Mouse (Mus musculus) midbrain, embryonic 10.5 days (tissue): Measurements from ENCODE around the gene Wdpcp. TPM values are rescaled to one million over a fixed set of nuclear protein-coding genes. Genes with fewer than 3 reads are reported as not detected.

Experiments
- DNase-seq: peaks from one replicate; pipeline ENCODE4 v3.0.0-alpha.2; 2017; ENCODE audit warnings: low spot score
- H3K27ac ChIP-seq: fragments of 300-500 bp; sonication (generic); replicated peaks from 2 replicates; pipeline ENCODE4 v1.5.1; 2016; ENCODE audit warnings: mild to moderate bottlenecking
- H3K27me3 ChIP-seq: fragments of 300-500 bp; sonication (generic); 2 replicates; pipeline ENCODE4 v1.6.1; 2016; ENCODE audit warnings: low read depth, mild to moderate bottlenecking; ENCODE audit not compliant: poor library complexity, severe bottlenecking
- H3K36me3 ChIP-seq: fragments of 300-500 bp; sonication (generic); 2 replicates; pipeline ENCODE4 v1.6.1; 2016; ENCODE audit warnings: mild to moderate bottlenecking, moderate library complexity
- H3K4me1 ChIP-seq: fragments of 300-500 bp; sonication (generic); 2 replicates; pipeline ENCODE4 v1.6.1; 2016
- H3K4me3 ChIP-seq: fragments of 300-500 bp; sonication (generic); 2 replicates; pipeline ENCODE4 v1.5.1; 2016; ENCODE audit warnings: mild to moderate bottlenecking, moderate library complexity
- H3K9me3 ChIP-seq: fragments of 300-500 bp; sonication (generic); replicated peaks from 2 replicates; pipeline ENCODE4 v1.6.1; 2016; ENCODE audit warnings: mild to moderate bottlenecking
- WGBS: fragments of 180-500 bp; shearing (Covaris S2); methylation state at CpG from one replicate; pipeline ENCODE4 v1.1.7; 2016; 5-methylcytosine and 5-hydroxymethylcytosine counted together
- polyA plus RNA-seq: library from polyadenylated mRNA; unstranded; fragments of >200 nt; fragmentation: Nextera tagmentation; extraction: Ambion mirVana; gene quantifications from 2 replicates; pipeline ENCODE4 v1.2.1, GENCODE M21; 2016

The Wdpcp gene
- polyA plus RNA-seq, 1 experiment from 2014 or later: 11.9 TPM

DNA sequence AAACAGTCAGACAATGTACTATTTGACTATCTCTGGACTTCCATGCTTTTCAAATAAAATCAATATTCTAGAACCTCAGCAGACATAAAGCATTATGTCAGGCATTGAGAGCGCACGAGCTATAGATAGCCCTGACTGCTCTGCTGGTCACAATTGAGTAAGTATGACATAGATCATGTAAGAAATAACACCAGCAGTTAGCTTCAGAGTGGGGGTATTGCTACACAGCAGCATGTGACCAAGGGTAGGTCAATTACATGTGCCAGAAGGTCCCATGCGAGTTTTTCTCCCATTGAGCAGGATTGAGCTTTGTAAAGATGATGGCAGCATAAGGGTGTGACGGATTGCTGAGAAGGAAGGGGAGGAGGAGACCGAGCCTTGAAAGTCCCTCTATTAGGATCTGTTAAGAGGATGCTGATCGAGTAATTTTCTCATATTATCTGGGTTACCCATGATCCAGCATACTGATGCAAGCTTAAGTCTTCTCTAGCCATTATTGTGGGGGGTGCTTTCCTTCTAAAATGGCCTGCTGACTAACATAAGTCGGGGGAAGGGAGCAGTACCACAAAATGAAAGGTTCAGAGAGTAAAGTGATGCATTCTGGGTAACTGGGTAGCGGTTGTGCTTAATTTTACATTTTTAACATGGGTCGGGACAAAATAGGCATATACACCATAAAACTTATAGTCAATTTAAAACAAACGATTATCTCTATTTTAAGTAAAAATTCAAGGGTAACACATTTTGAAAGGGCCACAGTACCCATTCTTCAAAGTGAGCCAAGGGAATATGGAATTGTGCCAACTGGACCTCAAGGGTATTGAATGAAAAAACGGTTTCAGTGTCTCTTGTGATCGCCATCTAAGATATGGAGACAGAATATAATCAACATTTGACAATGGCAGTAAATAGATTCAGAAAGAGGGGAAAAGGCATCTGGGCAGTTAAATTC is 21.5 kb upstream of the Wdpcp start:
- H3K4me1 ChIP-seq: no peaks in the 10 kb centered on the region
- H3K36me3 ChIP-seq: no peaks in the 10 kb centered on the region
- no peak for DNase-seq
- no peaks in the 10 kb centered on the region for H3K27me3 ChIP-seq
- WGBS: 93% methylated on average over 12 of the region's 12 CpGs
- no peak overlapping the region for H3K4me3 ChIP-seq
- no peak overlapping the region for H3K27ac ChIP-seq
- H3K9me3 ChIP-seq: no peaks in the 10 kb centered on the region

DNA sequence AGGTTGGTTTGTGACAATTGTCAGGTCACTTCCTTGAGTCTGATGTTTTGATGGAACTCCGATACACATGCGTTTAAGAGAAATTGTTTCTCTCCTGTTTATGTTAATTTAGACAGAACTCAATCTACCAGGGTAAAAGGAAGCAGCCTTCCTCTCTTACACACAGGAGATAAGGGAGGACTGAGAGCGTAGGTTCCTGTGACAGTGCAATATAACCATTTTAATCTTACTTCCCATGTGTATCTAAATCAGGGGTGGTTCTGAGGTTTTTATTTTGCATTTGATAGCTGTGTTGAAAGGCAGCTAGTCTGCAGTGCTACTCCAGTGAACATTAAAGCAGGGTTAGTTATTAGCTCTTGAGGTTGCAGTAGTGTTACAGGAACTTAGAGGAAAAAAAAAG is 20.0 kb upstream of the Wdpcp start:
- 92% methylated on average over 3 of the region's 3 CpGs for WGBS
- Histone ChIP-seq H3K4me3 (no peak overlapping the region), H3K36me3 (peaks cover 5% of the 10 kb centered on the region), H3K27ac (no peak overlapping the region), H3K9me3 (no peaks in the 10 kb centered on the region), H3K4me1 (no peaks in the 10 kb centered on the region), H3K27me3 (no peaks in the 10 kb centered on the region)
- DNase-seq: no peak

DNA sequence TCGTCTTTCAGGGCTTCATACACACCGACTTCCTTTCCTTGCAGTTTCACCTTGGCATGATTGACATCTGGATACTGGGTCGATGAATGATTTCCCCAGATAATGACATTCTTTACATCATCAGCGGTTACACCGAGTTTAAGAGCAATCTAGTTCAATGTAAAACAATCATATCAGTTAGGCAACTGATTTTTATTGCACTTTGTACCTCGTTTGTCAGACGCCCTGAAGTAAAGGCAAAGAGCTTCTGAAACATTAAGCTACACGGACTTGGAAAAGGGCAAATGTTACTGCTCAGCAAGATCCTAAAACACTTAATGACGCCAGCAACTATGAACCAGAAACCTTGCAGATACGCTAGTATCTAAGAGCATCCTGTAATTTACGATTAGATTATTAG is 12.3 kb upstream of the Wdpcp start:
- 94% methylated on average over 11 of the region's 11 CpGs for WGBS
- no peak overlapping the region for H3K4me3 ChIP-seq
- H3K4me1 ChIP-seq: no peaks in the 10 kb centered on the region
- H3K27me3 ChIP-seq: no peaks in the 10 kb centered on the region
- peaks cover 74% of the 10 kb centered on the region for H3K36me3 ChIP-seq
- DNase-seq: no peak
- no peaks in the 10 kb centered on the region for H3K9me3 ChIP-seq
- H3K27ac ChIP-seq: no peak overlapping the region

DNA sequence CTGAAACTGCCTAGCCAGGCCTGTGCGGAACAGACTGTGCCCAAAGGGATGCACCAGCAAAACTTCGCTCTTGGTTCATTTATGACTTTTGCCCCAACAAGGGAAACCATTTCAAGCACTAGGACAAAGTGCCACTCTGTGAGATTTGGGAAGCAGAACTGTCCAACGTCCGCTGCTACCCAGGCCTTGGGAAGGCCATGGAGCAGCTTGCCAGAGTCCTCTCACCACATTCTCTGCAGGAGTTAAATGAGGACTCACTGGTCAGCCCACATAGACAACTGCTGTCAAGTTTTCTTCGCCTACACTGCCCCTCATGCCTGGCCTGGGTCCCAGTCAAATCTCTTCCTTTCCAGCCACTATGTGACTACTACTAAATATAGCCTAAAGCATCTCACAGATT is 10.7 kb upstream of the Wdpcp start:
- Histone ChIP-seq H3K27ac (no peak overlapping the region), H3K9me3 (no peaks in the 10 kb centered on the region), H3K36me3 (peaks cover 90% of the 10 kb centered on the region), H3K4me1 (no peaks in the 10 kb centered on the region), H3K27me3 (no peaks in the 10 kb centered on the region), H3K4me3 (no peak overlapping the region)
- no peak for DNase-seq
- WGBS: 90% methylated on average over 5 of the region's 5 CpGs

DNA sequence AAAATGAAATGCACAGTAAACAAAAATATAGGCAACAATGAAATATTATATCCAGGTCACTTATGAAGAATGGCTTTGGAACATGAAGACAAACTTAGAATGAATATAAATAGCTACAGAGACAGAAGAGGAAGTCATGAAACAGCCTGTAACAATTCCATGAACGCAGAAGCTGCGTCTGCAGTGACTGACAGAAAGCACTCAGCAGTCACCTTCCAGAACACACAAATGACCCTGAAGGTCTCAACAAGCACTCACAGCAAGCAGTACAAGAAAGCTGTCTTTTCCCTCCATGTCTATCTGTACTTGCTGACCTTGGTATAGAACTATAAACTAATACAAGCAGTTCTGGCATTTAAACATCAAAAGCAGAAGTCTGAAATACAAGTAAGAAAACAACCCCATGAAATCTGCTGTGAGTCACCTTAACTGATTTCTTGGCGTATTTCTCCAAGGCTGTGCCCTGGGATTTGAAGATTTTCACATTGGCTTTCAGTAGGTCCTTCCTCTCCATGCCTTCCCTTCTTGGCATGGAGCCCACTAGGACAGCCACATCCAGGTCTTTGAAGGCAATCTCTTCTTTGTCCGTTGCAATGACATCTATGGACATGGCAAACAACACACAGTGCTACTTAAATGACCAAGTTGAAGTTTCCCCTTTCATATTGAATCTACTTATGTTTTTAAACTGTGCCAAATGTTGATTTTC is 8.3 kb upstream of the Wdpcp start:
- Histone ChIP-seq H3K4me1 (no peaks in the 10 kb centered on the region), H3K4me3 (no peak overlapping the region), H3K27me3 (no peaks in the 10 kb centered on the region), H3K27ac (no peak overlapping the region), H3K36me3 (peaks cover 80% of the 10 kb centered on the region), H3K9me3 (no peaks in the 10 kb centered on the region)
- WGBS: 91% methylated on average over 4 of the region's 4 CpGs
- DNase-seq: no peak

DNA sequence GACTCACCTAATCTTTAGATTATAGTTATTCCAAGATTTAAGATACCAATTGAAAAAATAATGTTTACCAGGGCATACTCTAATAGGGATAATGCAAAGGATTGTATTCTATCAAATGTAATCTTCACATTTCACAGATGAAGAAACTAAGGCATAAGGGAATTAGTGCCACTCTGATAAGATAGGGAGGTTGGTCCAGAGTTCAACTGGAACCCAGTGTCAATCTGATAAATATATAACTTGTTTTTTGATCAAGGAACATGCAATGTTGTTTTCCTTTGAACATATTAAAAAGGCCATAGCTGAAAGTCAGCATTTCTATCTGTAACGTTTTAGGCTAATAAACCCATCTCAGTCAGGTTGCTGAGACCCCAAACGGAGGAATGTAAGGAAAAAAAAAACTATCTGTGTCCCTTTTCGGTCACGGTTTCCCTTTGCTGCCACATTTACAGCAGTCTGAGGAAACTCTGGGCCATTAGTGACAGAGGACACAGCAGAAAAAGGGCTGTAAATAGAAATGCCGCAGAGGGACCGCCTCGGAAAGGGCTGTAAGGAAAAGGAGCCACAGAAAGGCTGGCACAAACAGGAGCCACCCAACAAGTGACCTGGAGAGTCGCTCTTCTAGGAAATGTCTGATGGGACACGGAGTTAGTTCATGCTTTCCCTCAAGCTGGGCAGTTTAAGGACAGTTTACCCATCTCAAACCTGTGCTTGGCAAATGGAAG is 7.2 kb upstream of the Wdpcp start:
- H3K27ac ChIP-seq: no peak overlapping the region
- WGBS: 91% methylated on average over 9 of the region's 9 CpGs
- peaks cover 2% of the 10 kb centered on the region; the same call in 1 of the 2 replicates for H3K4me1 ChIP-seq
- H3K36me3 ChIP-seq: peaks cover 69% of the 10 kb centered on the region
- H3K9me3 ChIP-seq: no peaks in the 10 kb centered on the region
- DNase-seq: no peak
- H3K4me3 ChIP-seq: no peak overlapping the region
- no peaks in the 10 kb centered on the region for H3K27me3 ChIP-seq

DNA sequence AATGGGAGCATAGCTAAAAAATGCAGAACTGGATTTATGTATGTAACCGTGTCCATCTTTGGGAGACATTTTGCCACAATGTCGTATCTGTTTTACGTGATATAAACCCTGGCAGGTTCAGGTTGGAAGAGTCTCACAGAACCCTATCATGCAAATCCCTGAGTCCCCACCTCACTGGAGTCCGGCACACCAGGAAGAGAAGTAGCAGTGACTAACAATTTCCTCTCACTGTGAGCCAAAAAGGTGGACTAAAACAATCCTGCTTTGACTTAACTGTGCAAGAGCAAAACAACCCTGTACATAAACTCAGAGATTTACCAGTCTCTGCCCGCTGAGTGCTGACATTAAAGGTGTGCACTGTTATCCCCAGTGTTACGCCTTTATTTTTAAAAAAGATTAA is 5.1 kb upstream of the Wdpcp start:
- H3K27ac ChIP-seq: no peak overlapping the region
- H3K4me1 ChIP-seq: peaks cover 15% of the 10 kb centered on the region
- H3K9me3 ChIP-seq: no peaks in the 10 kb centered on the region
- H3K36me3 ChIP-seq: peaks cover 48% of the 10 kb centered on the region
- no peak for DNase-seq
- 95% methylated on average over 6 of the region's 6 CpGs for WGBS
- H3K4me3 ChIP-seq: no peak overlapping the region
- H3K27me3 ChIP-seq: no peaks in the 10 kb centered on the region

DNA sequence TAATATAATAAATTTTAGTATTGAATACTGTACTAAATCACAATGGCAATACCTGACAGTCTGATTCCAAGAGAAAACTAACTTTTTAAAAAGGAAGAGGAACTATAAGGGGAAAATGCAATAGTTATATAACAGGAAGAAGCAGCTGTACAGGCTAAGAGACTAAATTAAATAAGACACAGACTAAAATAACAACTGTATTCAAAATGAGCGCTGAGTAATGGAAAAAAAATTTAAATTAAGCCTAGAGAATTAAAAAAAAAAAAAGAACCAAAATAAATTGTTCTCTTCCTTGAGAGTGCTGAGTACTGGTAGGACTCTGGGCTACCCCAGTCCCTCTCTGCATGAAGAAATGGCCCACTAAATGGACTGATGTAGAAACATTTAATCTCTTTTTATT is 4.3 kb upstream of the Wdpcp start:
- Histone ChIP-seq H3K9me3 (no peaks in the 10 kb centered on the region), H3K27ac (no peak overlapping the region), H3K4me1 (peaks cover 19% of the 10 kb centered on the region), H3K36me3 (peaks cover 43% of the 10 kb centered on the region), H3K27me3 (no peaks in the 10 kb centered on the region), H3K4me3 (no peak overlapping the region)
- DNase-seq: no peak
- WGBS: 95% methylated on average over 1 of the region's 1 CpGs

DNA sequence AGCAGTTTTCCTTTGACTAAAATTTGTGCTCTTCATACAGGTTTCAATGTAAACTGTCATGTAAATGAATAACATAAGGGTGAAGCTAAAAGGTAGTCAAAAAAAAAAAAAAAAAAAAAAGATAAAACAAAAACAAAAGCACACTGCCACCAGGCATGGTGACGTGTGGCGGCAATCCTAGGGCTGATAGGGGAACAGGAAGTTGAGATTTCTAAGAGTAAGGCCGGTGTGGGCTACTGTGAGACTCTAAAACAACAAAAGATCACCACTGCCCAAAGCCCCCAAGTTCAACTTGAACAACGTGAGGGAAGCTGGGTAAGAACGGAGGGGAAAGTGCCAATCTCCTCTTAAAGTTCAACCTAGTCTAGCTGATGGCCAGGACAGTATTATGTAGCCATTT is 3.0 kb upstream of the Wdpcp start:
- Histone ChIP-seq H3K4me3 (no peak overlapping the region), H3K27ac (no peak overlapping the region), H3K27me3 (no peaks in the 10 kb centered on the region), H3K4me1 (peaks cover 24% of the 10 kb centered on the region), H3K9me3 (no peaks in the 10 kb centered on the region), H3K36me3 (peaks cover 31% of the 10 kb centered on the region)
- DNase-seq: no peak
- WGBS: 84% methylated on average over 5 of the region's 5 CpGs

DNA sequence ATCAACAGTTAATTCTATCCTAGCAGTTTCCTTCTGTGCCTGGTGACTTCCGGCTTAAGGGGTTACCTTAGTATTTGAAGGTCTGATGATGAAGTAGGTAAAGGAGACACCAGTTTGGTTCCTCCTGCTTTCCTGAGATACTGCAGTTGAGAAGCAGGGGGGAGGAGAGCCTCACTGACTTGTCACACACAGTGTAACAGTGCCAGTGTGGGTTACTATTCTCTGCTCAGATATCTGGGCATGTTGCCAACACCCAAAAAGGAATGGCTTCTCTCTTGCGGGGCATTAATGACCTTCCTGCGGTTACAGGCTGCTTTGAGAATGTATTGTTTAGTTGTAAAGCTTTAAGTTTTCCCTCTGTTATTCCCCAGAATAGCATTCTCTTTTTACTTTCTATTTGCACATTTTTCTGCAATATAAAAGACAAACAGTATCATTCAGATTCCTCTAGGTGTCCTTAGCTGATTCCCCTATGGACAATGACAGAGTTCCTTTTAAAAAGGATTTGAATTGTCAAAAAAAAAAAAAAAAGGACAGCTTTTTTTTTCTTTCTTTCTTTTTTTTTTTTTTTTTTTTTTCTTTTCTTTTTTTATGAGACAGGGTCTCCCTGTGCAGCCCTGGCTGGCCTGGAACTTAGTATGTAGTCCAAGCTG is 2.5 kb upstream of the Wdpcp start:
- Histone ChIP-seq H3K4me3 (no peak overlapping the region), H3K36me3 (peaks cover 29% of the 10 kb centered on the region), H3K9me3 (no peaks in the 10 kb centered on the region), H3K27ac (no peak overlapping the region), H3K4me1 (peaks cover 24% of the 10 kb centered on the region), H3K27me3 (no peaks in the 10 kb centered on the region)
- DNase-seq: no peak
- WGBS: 98% methylated on average over 3 of the region's 3 CpGs

DNA sequence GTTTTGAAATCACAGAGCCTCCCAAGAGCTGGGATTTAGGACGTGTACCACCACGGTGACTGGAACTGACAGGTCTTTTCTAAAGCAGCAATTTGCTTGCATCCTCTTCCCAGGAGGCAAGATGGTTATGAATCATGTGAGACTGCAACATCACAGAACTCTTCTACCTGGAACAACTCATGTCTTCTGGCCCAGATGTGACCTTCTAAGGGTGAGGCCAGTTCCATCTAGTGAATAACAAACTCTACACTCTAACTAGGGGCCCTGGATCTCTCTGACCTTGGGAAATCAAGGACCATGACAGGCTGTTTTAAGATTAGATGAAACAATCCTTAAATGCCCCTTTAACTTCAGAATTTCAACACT is 1.9 kb upstream of the Wdpcp start:
- Histone ChIP-seq H3K27ac (no peak overlapping the region), H3K9me3 (no peaks in the 10 kb centered on the region), H3K4me1 (peaks cover 24% of the 10 kb centered on the region), H3K36me3 (peaks cover 24% of the 10 kb centered on the region), H3K27me3 (no peaks in the 10 kb centered on the region), H3K4me3 (peak overlapping the region; percentile 85; the same call in 1 of the 2 replicates)
- no peak for DNase-seq
- WGBS: 87% methylated on average over 2 of the region's 2 CpGs

DNA sequence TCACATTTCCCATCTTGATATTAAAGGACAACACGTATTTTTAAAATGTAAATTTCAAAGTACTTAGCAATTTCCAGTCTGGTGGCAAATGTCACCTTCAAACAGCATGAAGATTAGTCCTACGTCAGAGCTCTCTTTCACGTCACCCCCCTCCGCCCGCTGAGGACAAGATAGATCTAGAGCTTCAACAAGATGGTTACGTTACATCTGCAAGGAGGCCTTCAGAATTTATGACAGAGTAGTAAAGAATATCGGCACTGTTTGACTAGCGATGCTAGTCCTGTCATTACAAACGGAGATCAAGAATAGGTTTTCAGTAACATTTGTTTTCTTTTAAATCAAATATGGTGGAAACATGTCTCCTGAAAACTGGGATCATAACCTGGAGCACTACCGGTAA is 1.1 kb upstream of the Wdpcp start:
- 15% methylated on average over 10 of the region's 10 CpGs for WGBS
- Histone ChIP-seq H3K36me3 (peaks cover 15% of the 10 kb centered on the region), H3K27me3 (no peaks in the 10 kb centered on the region), H3K4me3 (peak overlapping the region; percentile 85), H3K9me3 (no peaks in the 10 kb centered on the region), H3K27ac (peak overlapping the region; percentile 87), H3K4me1 (peaks cover 24% of the 10 kb centered on the region)
- no peak for DNase-seq
